Mouse (Mus musculus): ENCODE measurements at regions not wholly inside any gene's neighbourhood (a gene's known extent, or its start where the extent isn't known, plus 50 kb on each side); places are given as distances from the start of the nearest gene placed in this dataset.
A peak's percentile ranks its signal among the peaks of the same experiment; 100 is the strongest.

GRCm38 (mm10) chr19:56220724-56221407, 66.1 kb upstream of the Habp2 start:
- no peaks in the 10 kb centered on the region for H3K9me3 ChIP-seq
- no peaks in the 10 kb centered on the region for H3K36me3 ChIP-seq (replicated peaks)
- peak overlapping the region; percentile 74 for H3K27ac ChIP-seq
- WGBS: 60% methylated on average over 15 of the region's 15 CpGs
- peaks cover 26% of the 10 kb centered on the region for H3K4me1 ChIP-seq
- peaks cover 6% of the 10 kb centered on the region; the same call in 1 of the 2 replicates for H3K27me3 ChIP-seq (ENCODE audit: poor library complexity, severe bottlenecking)
- no peak overlapping the region for H3K4me3 ChIP-seq
- no peak for DNase-seq (ENCODE audit: extremely low spot score, low spot score)

- peaks cover 26% of the 10 kb centered on the region for H3K4me1 ChIP-seq
- H3K9me3 ChIP-seq: no peaks in the 10 kb centered on the region
- no peak for DNase-seq (ENCODE audit: extremely low spot score, low spot score)
- H3K4me3 ChIP-seq: no peak overlapping the region
- H3K36me3 ChIP-seq (replicated peaks): no peaks in the 10 kb centered on the region
- no peak overlapping the region for H3K27ac ChIP-seq
- WGBS: 83% methylated on average over 4 of the region's 4 CpGs
- peaks cover 6% of the 10 kb centered on the region; the same call in 1 of the 2 replicates for H3K27me3 ChIP-seq (ENCODE audit: poor library complexity, severe bottlenecking)
Observed at GRCm38 (mm10) chr19:56222496-56222895, 64.4 kb upstream of the Habp2 start.

GRCm38 (mm10) chr19:56225039-56225438, 61.9 kb upstream of the Habp2 start:
- Histone ChIP-seq H3K9me3 (no peaks in the 10 kb centered on the region), H3K4me1 (peaks cover 26% of the 10 kb centered on the region), H3K27me3 (ENCODE audit: poor library complexity, severe bottlenecking) (no peaks in the 10 kb centered on the region; the same call in 1 of the 2 replicates), H3K36me3 (replicated peaks) (no peaks in the 10 kb centered on the region), H3K4me3 (no peak overlapping the region), H3K27ac (no peak overlapping the region)
- WGBS: 56% methylated on average over 7 of the region's 7 CpGs
- DNase-seq (ENCODE audit: extremely low spot score, low spot score): no peak

- Histone ChIP-seq H3K9me3 (no peaks in the 10 kb centered on the region), H3K27ac (no peak overlapping the region), H3K36me3 (replicated peaks) (no peaks in the 10 kb centered on the region), H3K27me3 (ENCODE audit: poor library complexity, severe bottlenecking) (no peaks in the 10 kb centered on the region; the same call in 1 of the 2 replicates), H3K4me1 (peaks cover 26% of the 10 kb centered on the region), H3K4me3 (no peak overlapping the region)
- WGBS: 92% methylated on average over 3 of the region's 3 CpGs
- DNase-seq (ENCODE audit: extremely low spot score, low spot score): no peak
Observed at GRCm38 (mm10) chr19:56225518-56225917, 61.4 kb upstream of the Habp2 start.

GRCm38 (mm10) chr19:56228586-56228985, 58.4 kb upstream of the Habp2 start:
- H3K27ac ChIP-seq: no peak overlapping the region
- peaks cover 7% of the 10 kb centered on the region for H3K9me3 ChIP-seq
- H3K4me3 ChIP-seq: no peak overlapping the region
- no peaks in the 10 kb centered on the region for H3K27me3 ChIP-seq (ENCODE audit: poor library complexity, severe bottlenecking)
- no peak for DNase-seq (ENCODE audit: extremely low spot score, low spot score)
- no peaks in the 10 kb centered on the region for H3K36me3 ChIP-seq (replicated peaks)
- H3K4me1 ChIP-seq: peaks cover 22% of the 10 kb centered on the region

GRCm38 (mm10) chr19:56231430-56231829, 55.5 kb upstream of the Habp2 start:
- DNase-seq (ENCODE audit: extremely low spot score, low spot score): no peak
- H3K27me3 ChIP-seq (ENCODE audit: poor library complexity, severe bottlenecking): no peaks in the 10 kb centered on the region
- peaks cover 18% of the 10 kb centered on the region for H3K4me1 ChIP-seq
- H3K4me3 ChIP-seq: no peak overlapping the region
- H3K36me3 ChIP-seq (replicated peaks): no peaks in the 10 kb centered on the region
- no peak overlapping the region for H3K27ac ChIP-seq
- H3K9me3 ChIP-seq: peaks cover 7% of the 10 kb centered on the region
- 85% methylated on average over 8 of the region's 8 CpGs for whole genome bisulfite sequencing

- H3K27me3 ChIP-seq (ENCODE audit: poor library complexity, severe bottlenecking): no peaks in the 10 kb centered on the region
- 72% methylated on average over 9 of the region's 9 CpGs for WGBS
- H3K4me3 ChIP-seq: no peak overlapping the region
- no peaks in the 10 kb centered on the region for H3K36me3 ChIP-seq (replicated peaks)
- DNase-seq (ENCODE audit: extremely low spot score, low spot score): no peak
- no peak overlapping the region for H3K27ac ChIP-seq
- H3K4me1 ChIP-seq: peaks cover 18% of the 10 kb centered on the region
- H3K9me3 ChIP-seq: peaks cover 7% of the 10 kb centered on the region
Observed at GRCm38 (mm10) chr19:56231849-56232248, 55.1 kb upstream of the Habp2 start.

GRCm38 (mm10) chr19:56232269-56232668, 54.7 kb upstream of the Habp2 start:
- Histone ChIP-seq H3K4me1 (peaks cover 18% of the 10 kb centered on the region), H3K36me3 (replicated peaks) (no peaks in the 10 kb centered on the region), H3K27ac (peak overlapping the region; percentile 64), H3K27me3 (ENCODE audit: poor library complexity, severe bottlenecking) (no peaks in the 10 kb centered on the region), H3K4me3 (no peak overlapping the region), H3K9me3 (peaks cover 7% of the 10 kb centered on the region)
- WGBS: 83% methylated on average over 7 of the region's 7 CpGs
- no peak for DNase-seq (ENCODE audit: extremely low spot score, low spot score)

GRCm38 (mm10) chr19:56232950-56233349, 54.0 kb upstream of the Habp2 start:
- no peaks in the 10 kb centered on the region for H3K27me3 ChIP-seq (ENCODE audit: poor library complexity, severe bottlenecking)
- no peak overlapping the region for H3K27ac ChIP-seq
- no peaks in the 10 kb centered on the region for H3K36me3 ChIP-seq (replicated peaks)
- no peak overlapping the region for H3K4me3 ChIP-seq
- H3K9me3 ChIP-seq: peaks cover 7% of the 10 kb centered on the region
- peaks cover 18% of the 10 kb centered on the region for H3K4me1 ChIP-seq
- DNase-seq (ENCODE audit: extremely low spot score, low spot score): no peak
- WGBS: 96% methylated on average over 5 of the region's 5 CpGs

GRCm38 (mm10) chr19:56235040-56235439, 51.9 kb upstream of the Habp2 start:
- 73% methylated on average over 2 of the region's 2 CpGs for WGBS
- DNase-seq (ENCODE audit: extremely low spot score, low spot score): no peak
- no peaks in the 10 kb centered on the region for H3K27me3 ChIP-seq (ENCODE audit: poor library complexity, severe bottlenecking)
- peaks cover 18% of the 10 kb centered on the region for H3K4me1 ChIP-seq
- no peak overlapping the region for H3K27ac ChIP-seq
- peaks cover 7% of the 10 kb centered on the region for H3K9me3 ChIP-seq
- H3K4me3 ChIP-seq: no peak overlapping the region
- H3K36me3 ChIP-seq (replicated peaks): no peaks in the 10 kb centered on the region

Data from forebrain, embryonic 10.5 days (tissue).